ENCODE assay signal across 9 mouse cellular contexts in genomic region chr19:28623726-28624125, GRCm38 (mm10). TPM values are rescaled to one million over a fixed set of nuclear protein-coding genes. Genes with fewer than 3 reads are reported as not detected.
A peak's percentile ranks its signal among the peaks of the same experiment; 100 is the strongest.
DNase-seq lines count a peak whose midpoint lies in the region; ATAC-seq and TF ChIP-seq lines count a peak whose summit lies in the region.
"Had no signal": no experiment of that assay in that cellular context is flagged by ENCODE, and none has a peak within 500 bp of the region (broad histone marks: within the 10 kb centered on the region; RNA-seq: fewer than 3 reads in every experiment).

No protein-coding gene starts in this region.

- no peak overlapping the region for H3K9ac ChIP-seq in hindbrain, embryonic 14.5 days
- H3K9ac ChIP-seq: heart, embryonic 15.5 days had no signal

- 87% methylated on average over 10 of the region's 10 CpGs for WGBS in hindbrain, embryonic 14.5 days

- intact Hi-C loops in heart, postnatal 25 days (cut with DNase I): loop anchor here (10.0 kb wide), 1 partner anchor 459 kb away; no protein-coding TSS in a partner anchor

- no peak overlapping the region for H3K4me3 ChIP-seq in layer of hippocampus, adult 2 months
- no peak overlapping the region for H3K4me3 ChIP-seq in hindbrain, embryonic 14.5 days (replicated peaks; ENCODE audit: low read length)
- H3K4me3 ChIP-seq: heart, embryonic 15.5 days had no signal

- no peak for TF ChIP-seq CTCF in layer of hippocampus, adult 2 months (conservative IDR thresholded peaks at IDR 0.05)

- no peak overlapping the region for H3K4me2 ChIP-seq in hindbrain, embryonic 14.5 days (replicated peaks)
- H3K4me2 ChIP-seq: heart, embryonic 15.5 days had no signal

- ATAC-seq in hindbrain, embryonic 14.5 days (ENCODE audit: low FRiP score): no peak

- peak overlapping the region; percentile 74 for H3K27ac ChIP-seq in layer of hippocampus, adult 2 months
- no peak overlapping the region for H3K27ac ChIP-seq in hindbrain, embryonic 14.5 days
- H3K27ac ChIP-seq: heart, embryonic 15.5 days had no signal

- no peaks in the 10 kb centered on the region for H3K4me1 ChIP-seq in hindbrain, embryonic 14.5 days (replicated peaks; ENCODE audit: control insufficient read depth, insufficient read depth, low read length)
- H3K4me1 ChIP-seq: heart, embryonic 15.5 days had no signal

- no peaks in the 10 kb centered on the region for H3K27me3 ChIP-seq in hindbrain, embryonic 14.5 days (ENCODE audit: control insufficient read depth, insufficient read depth, low read length)
- H3K27me3 ChIP-seq: heart, embryonic 15.5 days had no signal

- DNase-seq in layer of hippocampus, adult 2 months (ENCODE audit: low spot score in 2 of 2): peak in 1 of 2 experiments; percentile 33
- no peak for DNase-seq in layer of hippocampus, postnatal 10 days (ENCODE audit: low spot score in 2 of 2)
- peak; percentile 93 for DNase-seq in NIH3T3 (ENCODE audit: low read depth)
- peak; percentile 77 for DNase-seq in adrenal gland, postnatal 25 days
- peak; percentile 40 for DNase-seq in heart, postnatal 25 days (ENCODE audit: low spot score)
- no peak for DNase-seq in hindbrain, embryonic 14.5 days (ENCODE audit: low spot score)
- no peak for DNase-seq in ovary, postnatal 36 days (ENCODE audit: low spot score)
- DNase-seq in spleen, postnatal 36 days (ENCODE audit: low spot score in 2 of 2): no peak

- no peaks in the 10 kb centered on the region for H3K36me3 ChIP-seq in hindbrain, embryonic 14.5 days (replicated peaks; ENCODE audit: control insufficient read depth, insufficient read depth)
- H3K36me3 ChIP-seq: heart, embryonic 15.5 days had no signal

- no peaks in the 10 kb centered on the region for H3K9me3 ChIP-seq in hindbrain, embryonic 14.5 days (ENCODE audit: control insufficient read depth, low read length)
- H3K9me3 ChIP-seq: heart, embryonic 15.5 days had no signal

RNA-seq across cellular contexts. Expression of gene Glis3, which starts 56.2 kb away (rescaled TPM):
- total RNA-seq in layer of hippocampus, adult 2 months (2021): 10 to 100 TPM; 33.0 to 36.4 TPM
- 1 to 10 TPM; 5.9 to 6.4 TPM for total RNA-seq in layer of hippocampus, postnatal 10 days (2021)
- 9.5 and 13.5 TPM in 2 replicates for total RNA-seq in adrenal gland, postnatal 25 days (2021)
- 1 to 10 TPM; 1.6 TPM for total RNA-seq in heart, postnatal 25 days (2021)
- polyA plus RNA-seq in hindbrain, embryonic 14.5 days (2014; fragmentation: Nextera tagmentation; extraction: Ambion mirVana): 3.2 and 4.1 TPM in 2 replicates

Comparison
In these comparisons a context has a peak if more than half of its experiments do, and no peak if none do; other contexts are left out.
1. DNase-seq: peak in NIH3T3 (single experiment), adrenal gland, postnatal 25 days (single experiment) and heart, postnatal 25 days (single experiment); none in layer of hippocampus, postnatal 10 days (0 of 2), hindbrain, embryonic 14.5 days (single experiment), ovary, postnatal 36 days (single experiment) and spleen, postnatal 36 days (0 of 2).